Mouse (Mus musculus): ENCODE measurements around the gene Xrcc3. TPM values are rescaled to one million over a fixed set of nuclear protein-coding genes. Genes with fewer than 3 reads are reported as not detected.
A peak's percentile ranks its signal among the peaks of the same experiment; 100 is the strongest.

The Xrcc3 gene
- total RNA-seq, 1 experiment from 2014 or later = 6.6 TPM

DNA sequence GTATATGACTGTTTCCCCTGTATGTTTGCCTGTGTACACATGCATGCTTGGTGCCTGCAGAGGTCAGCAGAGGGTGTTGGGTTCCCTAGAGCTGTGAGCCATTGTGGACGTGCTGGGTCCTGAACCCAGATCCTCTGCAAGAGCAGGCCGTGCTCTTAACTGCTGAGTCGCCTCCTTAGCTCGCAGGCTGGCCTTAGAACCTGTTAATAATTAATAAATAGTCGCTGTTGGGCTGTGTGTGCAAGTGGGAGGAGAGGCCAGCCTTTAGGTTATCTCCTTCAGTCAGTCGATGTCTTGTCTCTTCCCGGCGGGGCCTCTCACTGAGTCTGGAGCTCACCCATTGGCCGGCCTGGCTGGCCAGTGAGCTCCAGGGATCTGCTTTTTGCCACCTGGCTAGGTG, 3.3 kb upstream of the Xrcc3 start:
- ATAC-seq (replicated peaks; ENCODE audit: low read depth, poor library complexity, severe bottlenecking) = no peak

DNA sequence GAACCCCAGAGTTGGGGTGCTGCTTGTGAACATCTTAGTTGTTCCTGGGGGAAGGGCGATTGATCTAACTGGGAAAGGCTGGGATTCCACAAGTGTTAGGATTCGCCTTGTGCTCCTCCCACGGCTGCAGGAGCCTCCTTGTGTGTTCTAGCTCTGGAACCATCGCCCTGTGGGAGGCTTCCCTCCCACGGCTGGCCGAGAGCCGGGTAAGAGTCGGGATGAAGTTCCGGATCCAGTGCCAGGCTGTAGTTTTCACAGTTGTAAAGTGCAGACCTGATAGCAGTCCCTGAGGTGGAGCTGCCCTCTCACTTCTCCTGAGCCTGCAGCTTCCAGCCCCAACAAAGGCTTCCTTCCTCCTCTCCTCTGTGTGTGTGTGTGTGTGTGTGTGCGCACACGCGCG, 2.9 kb upstream of the Xrcc3 start:
- ATAC-seq (replicated peaks; ENCODE audit: low read depth, poor library complexity, severe bottlenecking) = no peak

DNA sequence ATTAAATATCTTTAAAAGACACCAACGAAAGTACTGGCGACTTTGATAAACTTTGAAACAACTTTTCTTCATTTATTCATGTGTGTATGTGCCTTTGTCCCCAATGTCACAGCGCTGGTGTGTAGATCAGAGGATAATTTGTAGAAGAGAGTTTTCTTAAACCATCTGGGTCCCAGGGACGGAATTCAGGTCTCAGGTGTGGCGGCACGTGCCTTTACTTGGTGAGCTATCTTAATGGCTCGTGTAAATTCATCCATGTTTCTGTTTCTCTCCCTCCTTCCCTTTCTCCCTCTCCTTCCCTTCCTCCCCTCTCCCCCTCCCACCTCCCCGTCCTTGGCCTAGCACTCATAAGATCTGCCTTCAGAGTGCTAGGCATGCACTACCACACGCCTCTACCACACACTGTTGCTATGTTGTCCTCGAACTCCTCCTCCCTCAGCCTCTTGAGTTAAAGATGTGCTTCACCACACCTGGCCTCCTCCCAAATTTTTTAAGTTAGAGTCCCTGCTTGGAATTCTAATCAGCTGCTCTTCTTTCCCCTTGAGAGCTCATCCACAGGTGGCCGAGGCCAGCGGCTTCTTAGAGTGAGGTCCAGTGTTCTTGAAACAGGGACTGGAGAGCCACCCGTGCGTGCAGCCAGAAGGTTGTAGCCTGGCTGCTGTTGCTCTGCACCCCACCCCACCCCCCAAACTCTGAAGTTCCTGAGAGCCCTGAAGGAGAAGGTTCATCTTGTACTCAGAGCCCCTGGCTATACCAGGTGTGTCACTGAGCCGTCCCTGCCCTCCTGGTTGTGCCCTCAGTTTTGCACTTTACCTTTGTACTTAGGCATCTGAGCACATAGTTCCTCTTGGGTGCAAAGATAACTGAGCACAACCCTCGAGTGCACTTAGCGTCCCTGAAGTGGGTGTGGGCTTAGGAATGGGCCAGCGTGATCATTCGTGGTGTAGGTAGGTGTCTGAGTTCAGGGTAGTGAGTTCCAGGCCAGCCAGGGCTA, 1.4 kb upstream of the Xrcc3 start:
- no peak for ATAC-seq (replicated peaks; ENCODE audit: low read depth, poor library complexity, severe bottlenecking)

DNA sequence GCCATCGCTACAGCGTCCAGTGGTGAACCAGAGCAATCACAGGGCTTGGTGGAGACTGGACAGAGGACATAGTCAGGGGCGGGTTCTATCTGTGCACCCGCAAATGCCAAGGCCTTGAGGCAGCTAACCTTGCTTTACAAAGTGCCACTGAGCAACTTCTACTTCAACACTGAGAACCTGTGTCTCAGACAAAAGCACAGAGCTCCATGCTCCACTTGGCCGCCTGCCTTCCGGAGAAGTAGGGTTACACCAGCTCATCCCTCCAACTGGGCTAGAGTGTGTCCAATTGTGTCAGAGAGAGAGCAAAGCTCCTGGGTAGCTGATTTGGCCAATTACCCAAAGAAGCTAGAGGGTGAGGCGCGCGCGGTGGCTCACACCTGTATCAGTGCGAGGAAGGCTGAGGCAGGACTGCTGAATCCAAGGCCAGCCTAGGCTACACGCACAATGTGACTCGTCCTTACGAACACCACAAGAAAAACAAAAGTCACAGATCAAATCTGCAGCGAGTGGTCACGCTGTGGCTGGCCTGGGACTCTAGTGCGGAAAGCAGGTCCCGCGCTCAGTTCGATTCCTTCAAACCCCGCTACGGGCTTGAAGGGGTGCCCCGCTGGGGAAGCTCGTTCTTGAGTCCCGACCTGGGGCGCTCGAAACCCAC, 435 bp downstream of the Xrcc3 start:
- ATAC-seq (replicated peaks; ENCODE audit: low read depth, poor library complexity, severe bottlenecking) = peak; percentile 1; the same call in 1 of the 2 replicates

DNA sequence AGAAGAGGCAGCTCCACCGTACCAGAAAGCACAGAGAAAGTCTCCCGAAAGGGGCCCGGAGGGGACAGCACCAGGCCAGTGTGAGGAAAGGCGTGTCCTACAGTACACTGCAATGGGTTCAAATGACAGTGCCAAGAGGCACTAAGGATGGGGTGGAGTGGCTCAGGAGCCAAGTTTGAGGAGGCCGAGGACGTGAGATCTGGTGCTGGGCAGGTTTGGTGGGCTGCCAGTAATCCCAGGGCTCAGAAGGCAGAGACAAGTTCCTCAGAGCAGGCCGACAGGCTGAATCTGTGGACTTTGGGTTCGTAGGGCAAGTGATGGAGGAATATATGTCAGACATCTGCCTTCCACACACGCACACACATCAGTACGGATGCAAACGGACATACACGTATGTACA, 1.1 kb downstream of the Xrcc3 start:
- ATAC-seq (replicated peaks; ENCODE audit: low read depth, poor library complexity, severe bottlenecking) = no peak

DNA sequence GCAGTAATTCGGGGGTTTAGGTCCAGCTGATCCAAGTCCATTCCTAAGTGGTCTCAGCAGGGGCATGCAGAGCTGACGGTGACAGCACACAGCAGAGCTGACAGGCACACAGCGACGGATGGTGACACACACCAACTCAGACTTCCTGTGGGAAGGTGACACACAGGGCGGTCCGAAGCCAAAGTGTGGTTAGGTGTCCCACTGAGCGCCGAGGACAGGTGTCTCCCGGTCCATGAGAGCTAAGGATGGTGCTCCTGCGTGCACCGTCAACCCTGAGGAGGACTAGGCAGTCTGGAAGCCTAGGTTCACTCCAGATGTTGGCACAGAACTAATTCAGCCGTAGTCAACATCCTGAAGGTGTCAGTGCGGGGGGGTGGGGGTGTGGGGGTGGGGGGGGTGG, 1.6 kb downstream of the Xrcc3 start:
- ATAC-seq (replicated peaks; ENCODE audit: low read depth, poor library complexity, severe bottlenecking) = no peak

DNA sequence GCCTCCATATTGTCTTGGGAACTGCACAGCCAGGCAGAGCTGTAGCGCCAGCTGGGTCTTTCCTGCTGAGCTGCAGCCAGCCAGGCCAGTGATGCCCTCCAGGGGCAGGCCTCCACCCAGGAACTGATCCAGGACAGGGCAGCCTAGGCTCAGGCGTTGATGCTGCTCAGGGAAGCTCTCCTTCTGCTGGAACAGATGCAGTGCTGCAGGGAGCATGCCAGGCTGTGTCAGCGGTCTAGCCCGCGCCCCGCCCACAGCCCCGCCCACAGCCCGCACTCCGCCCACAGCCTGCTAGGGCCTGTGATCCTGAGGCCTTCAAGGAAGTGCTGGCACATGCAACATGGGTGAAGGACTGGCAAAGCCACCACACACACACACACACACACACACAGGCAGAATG, 3.9 kb downstream of the Xrcc3 start:
- ATAC-seq (replicated peaks; ENCODE audit: low read depth, poor library complexity, severe bottlenecking) = peak; percentile 51

DNA sequence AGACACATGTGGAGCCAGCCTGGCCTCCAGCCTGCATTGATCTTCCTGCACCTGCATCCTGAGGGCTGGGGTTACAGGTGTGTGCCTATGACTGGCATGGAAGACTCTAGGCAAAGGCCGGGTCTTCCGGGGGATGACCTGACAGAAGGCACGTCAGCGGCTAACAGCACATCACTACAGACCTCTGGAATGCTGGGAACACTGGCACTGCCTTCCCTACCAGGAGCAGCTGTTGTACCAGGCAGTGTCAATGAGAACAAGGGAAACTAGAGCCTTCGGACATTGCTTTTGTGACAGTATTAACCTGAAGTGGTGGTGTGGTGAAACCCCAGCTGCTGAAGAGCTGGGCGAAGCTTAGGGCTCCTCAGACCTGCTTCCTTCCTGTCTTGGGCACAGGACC, 4.9 kb downstream of the Xrcc3 start:
- ATAC-seq (replicated peaks; ENCODE audit: low read depth, poor library complexity, severe bottlenecking) = no peak

DNA sequence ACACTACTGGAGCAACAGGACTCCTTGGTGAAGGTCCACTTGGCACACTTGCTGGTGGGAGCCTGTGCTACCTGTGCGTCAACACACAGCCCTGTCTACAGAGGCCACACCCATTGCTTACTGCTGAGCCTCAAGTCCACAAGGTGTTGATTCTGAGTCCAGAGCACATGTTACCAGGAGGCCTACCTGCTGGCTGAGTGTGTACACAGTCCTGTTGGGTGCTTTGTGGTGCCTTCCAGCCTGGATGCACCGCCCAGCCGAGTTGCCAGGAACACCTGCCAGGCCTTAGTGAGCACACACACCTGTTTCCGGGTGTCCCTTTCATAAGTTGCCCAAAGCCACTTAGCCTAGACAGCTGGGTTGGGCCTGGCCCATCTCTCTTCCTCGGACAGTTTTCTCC, 10.1 kb downstream of the Xrcc3 start:
- no peak for ATAC-seq (replicated peaks; ENCODE audit: low read depth, poor library complexity, severe bottlenecking)

DNA sequence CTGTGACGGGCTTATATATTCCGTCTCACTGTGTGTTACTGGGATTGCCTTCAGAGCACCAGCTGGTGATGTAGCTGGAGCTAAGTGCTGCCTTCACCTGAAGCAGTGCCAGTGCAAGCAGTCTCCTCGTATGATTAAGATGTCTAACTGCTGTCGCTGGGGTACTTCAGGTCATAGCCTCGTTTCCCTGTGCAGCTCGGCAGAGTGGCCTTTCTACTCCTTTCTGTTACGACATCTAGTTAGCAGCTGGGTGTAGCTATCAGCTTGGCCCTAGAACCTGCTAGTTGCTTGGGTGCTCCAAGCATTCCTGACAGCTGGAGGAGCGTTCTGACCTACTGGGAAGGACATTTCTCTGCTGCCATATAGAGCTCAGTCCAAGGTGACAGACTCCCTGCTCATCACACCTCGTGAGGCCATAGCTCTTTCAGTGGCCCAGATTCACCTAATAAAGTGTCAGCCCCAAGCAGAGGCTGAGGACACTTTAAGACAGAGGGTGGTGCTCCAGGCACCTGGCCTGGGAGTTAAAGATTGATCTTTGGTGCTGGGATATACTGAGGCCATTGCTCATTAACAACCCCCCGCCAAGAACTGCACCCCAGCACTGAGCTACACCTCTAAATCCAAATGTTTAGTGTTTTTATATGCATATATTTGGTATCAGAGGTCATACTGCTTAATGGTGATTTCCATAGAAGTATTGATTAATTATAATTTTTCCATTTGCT, 13.1 kb downstream of the Xrcc3 start:
- ATAC-seq (replicated peaks; ENCODE audit: low read depth, poor library complexity, severe bottlenecking) = no peak

DNA sequence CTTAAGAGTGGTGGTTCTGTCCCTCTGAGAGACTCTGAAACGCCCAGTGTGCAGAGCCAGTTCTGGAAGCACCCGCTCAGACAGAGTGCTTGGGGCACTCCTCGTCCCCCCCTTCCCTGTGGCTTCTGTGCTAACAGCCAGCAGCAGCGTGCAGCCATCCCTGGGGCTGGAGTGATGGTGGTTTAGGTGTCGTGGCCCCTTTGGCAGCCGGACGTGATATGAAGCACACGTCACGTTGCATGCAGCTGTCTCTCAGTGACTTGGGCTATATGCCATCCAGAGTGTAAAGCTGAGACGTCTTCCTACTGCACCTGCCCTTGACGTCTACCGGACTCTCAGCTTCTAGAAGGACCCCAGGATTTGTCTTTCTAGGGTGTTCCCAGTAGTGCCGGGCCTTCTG, 15.2 kb downstream of the Xrcc3 start:
- ATAC-seq (replicated peaks; ENCODE audit: low read depth, poor library complexity, severe bottlenecking) = no peak

DNA sequence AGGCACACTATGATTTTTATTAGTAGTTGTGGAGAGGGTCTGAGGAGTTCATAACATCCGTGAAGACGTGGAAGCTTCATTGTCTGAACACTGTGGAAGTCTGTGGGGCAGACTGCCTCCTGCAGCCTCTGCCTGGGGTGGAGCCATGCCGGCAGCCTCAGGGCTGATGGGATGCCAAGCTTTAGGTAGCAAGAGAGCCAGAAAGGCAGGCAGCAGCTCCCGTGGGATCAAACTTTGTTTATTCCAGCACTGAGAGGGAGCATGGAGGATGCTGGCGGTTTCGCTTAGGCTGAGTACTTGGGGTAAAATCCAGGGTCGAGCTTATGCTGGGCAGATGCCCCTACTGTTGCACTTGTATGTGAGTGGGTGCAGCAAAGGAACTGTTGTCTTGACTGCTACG, 16.4 kb downstream of the Xrcc3 start:
- ATAC-seq (replicated peaks; ENCODE audit: low read depth, poor library complexity, severe bottlenecking) = no peak

DNA sequence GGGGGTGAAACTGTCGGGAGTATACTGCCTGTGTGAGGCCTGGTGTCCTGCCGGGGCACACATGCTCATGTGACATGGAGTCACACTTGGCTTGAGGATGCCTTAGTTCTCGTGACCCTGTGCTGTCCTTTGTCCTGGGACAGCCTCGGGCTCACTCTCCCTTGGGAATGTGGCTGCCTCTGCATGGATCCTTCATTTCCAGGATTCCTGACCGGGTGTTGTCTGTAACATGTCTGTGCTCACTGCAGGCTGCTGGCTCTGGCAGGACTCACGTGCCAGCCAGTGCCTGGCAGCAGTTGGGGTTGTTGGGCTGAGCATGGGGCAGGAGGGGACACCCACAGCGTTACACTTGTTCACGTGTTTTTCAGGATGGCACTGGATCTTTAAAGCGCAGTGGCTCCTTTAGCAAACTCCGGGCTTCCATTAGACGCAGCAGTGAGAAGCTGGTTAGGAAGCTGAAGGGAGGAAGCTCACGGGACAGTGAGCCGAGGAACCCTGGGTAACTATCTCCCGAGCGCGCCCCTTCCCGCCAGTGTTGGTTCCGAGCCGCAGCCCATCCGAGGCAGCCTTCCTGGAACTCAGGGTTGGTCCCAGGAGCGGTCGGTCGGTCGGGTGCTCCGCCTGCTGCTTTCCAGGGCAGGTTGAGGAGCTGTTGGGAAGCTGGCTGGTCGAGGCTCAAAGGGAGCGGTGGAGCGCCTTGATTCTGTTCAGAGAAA, 18.3 kb downstream of the Xrcc3 start:
- no peak for ATAC-seq (replicated peaks; ENCODE audit: low read depth, poor library complexity, severe bottlenecking)

DNA sequence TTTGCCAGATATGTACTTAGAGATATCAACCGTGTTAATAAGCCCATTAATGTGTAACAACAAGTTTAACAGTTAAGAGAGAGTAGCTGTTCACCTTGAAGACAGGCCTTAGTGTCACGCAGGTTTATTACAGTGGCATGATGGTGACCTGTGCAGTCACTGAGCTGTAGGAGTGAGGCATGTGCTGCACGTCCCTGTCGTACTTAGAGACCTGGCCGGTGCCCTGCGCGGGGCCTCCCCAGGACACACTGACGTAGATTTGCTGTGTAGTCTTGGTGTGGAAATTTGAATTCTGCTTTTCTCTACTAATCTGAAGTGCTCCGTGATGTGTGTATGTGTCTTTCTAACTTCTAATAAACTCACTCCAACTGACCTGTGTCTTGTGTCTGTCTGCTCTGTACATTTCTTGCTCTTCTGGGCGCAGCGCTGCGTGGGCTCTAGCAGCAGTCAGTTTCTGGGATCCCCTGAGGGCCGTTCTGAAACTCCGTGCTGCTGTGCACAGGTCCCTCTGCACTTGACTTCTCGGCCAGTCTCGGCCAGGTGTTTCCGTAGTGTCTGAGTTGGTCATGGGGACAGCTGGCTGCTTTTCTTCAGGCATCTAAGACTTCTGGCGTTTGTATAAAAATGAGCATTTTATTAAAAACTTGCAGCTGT, 19.0 kb downstream of the Xrcc3 start:
- ATAC-seq (replicated peaks; ENCODE audit: low read depth, poor library complexity, severe bottlenecking) = no peak

DNA sequence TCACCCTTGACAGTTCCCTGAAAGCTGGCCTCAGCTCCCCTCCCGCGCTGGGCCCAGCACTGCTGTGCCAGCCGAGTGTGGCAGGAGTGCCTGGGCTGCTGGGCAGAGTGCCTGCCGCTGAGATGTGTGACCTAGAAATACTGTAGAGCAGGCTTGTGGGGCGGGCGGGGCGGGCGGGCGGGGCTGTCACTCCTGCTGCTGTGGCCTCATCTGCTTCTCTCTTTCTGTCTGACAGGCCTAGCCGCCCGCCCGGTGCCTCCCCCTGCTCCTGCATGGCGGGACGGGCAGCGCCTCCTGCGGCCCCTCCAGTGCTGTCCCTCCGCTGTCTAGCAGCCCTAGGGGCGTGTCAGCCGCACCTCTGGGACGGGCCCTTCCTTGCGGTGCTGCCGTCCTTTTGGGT, 19.6 kb downstream of the Xrcc3 start:
- no peak for ATAC-seq (replicated peaks; ENCODE audit: low read depth, poor library complexity, severe bottlenecking)

DNA sequence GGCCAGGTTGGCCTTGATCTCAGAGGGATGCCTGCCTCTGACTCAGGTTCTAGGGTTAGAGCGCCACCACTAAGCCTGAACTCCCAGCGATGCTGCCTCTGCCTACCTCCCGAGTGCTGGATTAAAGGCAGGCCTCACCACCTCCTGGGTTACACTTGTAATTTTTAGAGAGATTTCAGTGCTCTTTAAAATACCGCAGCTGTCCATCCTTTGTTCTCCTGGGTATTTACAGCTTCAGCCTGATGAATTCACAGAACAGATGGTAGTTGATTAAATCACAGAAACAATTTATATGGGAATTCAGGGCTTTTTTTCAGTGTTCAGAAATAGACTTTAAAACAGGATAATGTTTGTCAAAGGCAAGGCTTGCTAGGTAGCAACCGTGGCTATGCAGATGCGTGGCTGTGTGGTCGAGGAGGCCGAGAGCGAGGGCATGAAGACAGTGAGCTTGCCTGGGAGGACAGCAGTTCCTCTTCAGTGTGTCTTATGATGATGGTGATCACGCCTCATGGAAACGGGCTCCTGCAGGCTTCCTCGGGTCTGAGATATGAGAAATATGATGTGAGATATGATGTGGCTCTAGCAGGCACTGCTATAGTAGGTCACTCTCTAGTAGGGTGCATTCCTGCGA, 22.1 kb downstream of the Xrcc3 start:
- ATAC-seq (replicated peaks; ENCODE audit: low read depth, poor library complexity, severe bottlenecking) = no peak

DNA sequence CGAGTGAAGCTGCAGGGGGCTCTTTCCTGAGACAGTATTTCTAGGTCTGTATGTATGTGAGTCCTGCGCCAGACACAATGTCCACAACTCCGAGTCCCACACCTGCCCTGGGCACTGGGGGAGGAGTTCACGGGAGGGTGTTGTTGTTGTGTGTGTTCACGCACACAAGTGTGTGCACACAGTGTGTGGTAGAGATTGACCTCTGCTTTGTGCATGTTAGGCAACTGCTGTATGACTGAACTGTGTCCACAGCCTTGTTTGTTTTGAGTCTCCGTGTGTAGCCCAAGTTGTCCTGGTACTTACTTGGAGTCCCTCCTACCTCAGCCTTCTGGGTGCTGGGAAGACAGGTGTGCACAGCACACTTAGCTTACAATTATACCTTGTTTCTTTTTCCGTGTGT, 23.0 kb downstream of the Xrcc3 start:
- no peak for ATAC-seq (replicated peaks; ENCODE audit: low read depth, poor library complexity, severe bottlenecking)

DNA sequence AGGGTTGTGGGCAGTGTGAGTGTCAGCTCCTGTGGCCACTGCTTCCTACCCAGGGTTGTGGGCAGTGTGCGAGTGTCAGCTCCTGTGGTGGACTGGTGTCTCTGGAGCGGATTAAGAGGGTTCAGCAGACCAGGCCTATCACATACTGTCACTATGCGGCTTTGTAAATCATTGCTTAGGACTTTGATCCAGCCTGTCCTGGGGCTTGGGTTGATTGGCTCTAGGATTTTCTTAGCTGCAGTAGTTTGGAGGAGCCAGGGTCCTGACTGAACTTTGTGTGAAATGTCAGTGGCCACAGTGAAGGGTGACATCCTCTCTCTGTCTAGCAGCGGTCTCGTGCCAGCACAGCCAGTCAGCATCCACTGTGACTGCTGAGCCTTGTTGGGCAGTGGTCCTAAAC, 23.6 kb downstream of the Xrcc3 start:
- no peak for ATAC-seq (replicated peaks; ENCODE audit: low read depth, poor library complexity, severe bottlenecking)

DNA sequence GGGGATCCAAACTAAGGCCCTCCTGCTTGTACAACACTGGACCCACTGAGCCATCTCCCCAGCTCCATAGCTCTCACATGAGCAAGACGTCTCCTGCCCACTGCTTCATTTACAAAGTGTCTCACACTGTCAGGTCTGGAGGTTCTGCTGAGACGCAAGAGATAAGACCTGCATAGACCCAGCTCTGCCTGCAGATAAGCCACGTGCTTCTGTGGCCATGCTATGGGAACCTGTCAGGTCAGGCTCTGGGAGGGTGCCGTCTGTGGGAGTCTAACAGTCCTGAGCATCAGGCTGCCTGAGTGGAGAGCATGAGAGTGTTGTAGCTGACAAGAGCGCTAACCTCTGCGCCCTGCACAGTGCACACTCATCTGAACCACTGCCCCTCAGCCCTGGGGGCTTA, 26.7 kb downstream of the Xrcc3 start:
- peak; percentile 62; the same call in 1 of the 2 replicates for ATAC-seq (replicated peaks; ENCODE audit: low read depth, poor library complexity, severe bottlenecking)

All from common myeloid progenitor, adult 5-6 weeks (primary cell).